Mouse (Mus musculus) liver, embryonic 14.5 days (tissue): ENCODE measurements at regions not wholly inside any gene's neighbourhood (a gene's known extent, or its start where the extent isn't known, plus 50 kb on each side); places are given as distances from the start of the nearest gene placed in this dataset.
A peak's percentile ranks its signal among the peaks of the same experiment; 100 is the strongest.
"Not testable (repeated sequence)": the region's sequence is repeated elsewhere in the genome, so short reads cannot be mapped to it uniquely, and the experiment has no call there.

Experiments used
- ATAC-seq: fragments of 200-750 bp; cut with Nextera tagmentation; 2 replicates; pipeline ENCODE4 v1.8.0; 2017; ENCODE audit warnings: moderate number of reproducible peaks, mild to moderate bottlenecking, moderate library complexity; ENCODE audit not compliant: insufficient read depth
- DNase-seq, 3 experiments: peaks; one replicate each; pipeline ENCODE4 v3.0.0-alpha.2; 2012 to 2013; ENCODE audit warnings: low read depth in 3 of 3, low spot score in 3 of 3
- H3K27ac ChIP-seq: fragments of 300-500 bp; sonication (generic); 2 replicates; pipeline ENCODE4 v1.5.1; 2014; ENCODE audit warnings: moderate library complexity, mild to moderate bottlenecking, control low read depth, inconsistent platforms
- H3K27me3 ChIP-seq: fragments of 300-500 bp; sonication (generic); 2 replicates; pipeline ENCODE4 v1.6.1; 2014; ENCODE audit warnings: mild to moderate bottlenecking, low read length, moderate library complexity; ENCODE audit not compliant: control insufficient read depth, insufficient read depth
- H3K36me3 ChIP-seq: fragments of 300-500 bp; sonication (generic); replicated peaks from 2 replicates; pipeline ENCODE4 v1.6.1; 2014; ENCODE audit warnings: low read depth; ENCODE audit not compliant: control insufficient read depth, insufficient read depth
- H3K4me1 ChIP-seq, 2 experiments: fragments of 200-500 bp in 1 of 2; fragments of 300-500 bp in 1 of 2; sonication (generic) in 1 of 2; replicated peaks; 2 replicates each; pipeline ENCODE4 v1.6.1; 2012 to 2014; ENCODE audit warnings: antibody characterized with exemption in 1 of 2, inconsistent platforms in 1 of 2, low read length in 1 of 2; ENCODE audit not compliant: control insufficient read depth in 2 of 2, insufficient read depth in 2 of 2
- H3K4me2 ChIP-seq: fragments of 300-500 bp; sonication (generic); 2 replicates; pipeline ENCODE4 v1.6.1; 2014; ENCODE audit warnings: low read depth, mild to moderate bottlenecking, control low read depth, moderate library complexity
- H3K4me3 ChIP-seq, 2 experiments: fragments of 200-500 bp in 1 of 2; fragments of 300-500 bp in 1 of 2; sonication (generic) in 1 of 2; 2 replicates each; pipeline ENCODE4 v1.5.1; 2012 to 2014; ENCODE audit warnings: low read depth in 2 of 2, low read length in 2 of 2, mild to moderate bottlenecking in 2 of 2, control low read depth in 1 of 2, inconsistent platforms in 1 of 2, moderate library complexity in 1 of 2; ENCODE audit not compliant: insufficient read depth in 1 of 2
- H3K9ac ChIP-seq: fragments of 300-500 bp; sonication (generic); replicated peaks from 2 replicates; pipeline ENCODE4 v1.6.1; 2014; ENCODE audit warnings: mild to moderate bottlenecking, control low read depth, moderate library complexity
- H3K9me3 ChIP-seq: fragments of 300-500 bp; sonication (generic); 2 replicates; pipeline ENCODE4 v1.6.1; 2016; ENCODE audit warnings: low read length, mixed read lengths; ENCODE audit not compliant: control insufficient read depth
- CTCF ChIP-seq: IDR thresholded peaks from 2 replicates; pipeline ENCODE4 v1.5.1; 2016; ENCODE audit warnings: antibody characterized with exemption, low read depth, control low read depth
- EP300 ChIP-seq: IDR thresholded peaks from 2 replicates; pipeline ENCODE4 v1.6.1; 2016; ENCODE audit warnings: antibody characterized with exemption, low read depth
- WGBS: fragments of 180-500 bp; shearing (Covaris S2); extraction: QIAGEN DNeasy Blood & Tissue Kit; methylation state at CpG from one replicate; pipeline ENCODE4 v1.1.7; 2014; ENCODE audit not compliant: insufficient replicate concordance; 5-methylcytosine and 5-hydroxymethylcytosine counted together

- DNase-seq, result no peak
Observed at GRCm38 (mm10) chr4:55631157-55631556, 98.9 kb upstream of the Klf4 start.

GRCm38 (mm10) chr4:55630215-55630614 is 97.9 kb upstream of the Klf4 start:
- not testable (repeated sequence) for H3K27ac ChIP-seq, H3K4me1 ChIP-seq, H3K9me3 ChIP-seq, H3K9ac ChIP-seq, H3K4me3 ChIP-seq, H3K36me3 ChIP-seq, ATAC-seq, H3K4me2 ChIP-seq, H3K27me3 ChIP-seq, DNase-seq
- WGBS, result 56% methylated on average over 4 of the region's 4 CpGs

More at GRCm38 (mm10) chr4:55631157-55631556, 98.9 kb upstream of the Klf4 start:
- WGBS, result 79% methylated on average over 1 of the region's 1 CpGs
- no peaks in the 10 kb centered on the region for H3K27me3 ChIP-seq
- no peak for ATAC-seq
- no peaks in the 10 kb centered on the region for H3K36me3 ChIP-seq
- no peak overlapping the region for H3K4me3 ChIP-seq
- H3K9ac ChIP-seq, result no peak overlapping the region
- no peak overlapping the region for H3K4me2 ChIP-seq
- no peak for TF ChIP-seq EP300
- TF ChIP-seq CTCF, result no peak
- H3K9me3 ChIP-seq, result no peaks in the 10 kb centered on the region
- H3K4me1 ChIP-seq, result no peaks in the 10 kb centered on the region
- no peak overlapping the region for H3K27ac ChIP-seq

- H3K36me3 ChIP-seq, result no peaks in the 10 kb centered on the region
- H3K4me1 ChIP-seq, result 0 out of 4 replicates have a peak, but pooled peaks cover 0 to 3% of the 10 kb centered on the region in 2 experiments
- H3K4me3 ChIP-seq, result no peak overlapping the region
- no peak for ATAC-seq
- H3K9me3 ChIP-seq, result no peaks in the 10 kb centered on the region
- 75% methylated on average over 9 of the region's 9 CpGs for WGBS
- H3K27ac ChIP-seq, result no peak overlapping the region
- no peak for TF ChIP-seq CTCF
- TF ChIP-seq EP300, result no peak
- no peaks in the 10 kb centered on the region for H3K27me3 ChIP-seq
- H3K4me2 ChIP-seq, result no peak overlapping the region
- DNase-seq, result no peak
- no peak overlapping the region for H3K9ac ChIP-seq
Observed at GRCm38 (mm10) chr4:55624779-55625178, 92.5 kb upstream of the Klf4 start.

GRCm38 (mm10) chr4:55623151-55623760 is 91.0 kb upstream of the Klf4 start:
- H3K4me1 ChIP-seq, result 0 out of 4 replicates have a peak, but pooled peaks cover 0 to 3% of the 10 kb centered on the region in 2 experiments
- H3K9me3 ChIP-seq, result no peaks in the 10 kb centered on the region
- 30% methylated on average over 4 of the region's 4 CpGs for WGBS
- DNase-seq (peak; percentile 15 to 37 (median 17)), ATAC-seq (no peak)
- H3K9ac ChIP-seq, result no peak overlapping the region
- no peak overlapping the region for H3K27ac ChIP-seq
- H3K4me2 ChIP-seq, result no peak overlapping the region
- TF ChIP-seq EP300 (no peak), CTCF (no peak)
- no peak overlapping the region for H3K4me3 ChIP-seq
- no peaks in the 10 kb centered on the region for H3K36me3 ChIP-seq
- H3K27me3 ChIP-seq, result no peaks in the 10 kb centered on the region

GRCm38 (mm10) chr4:55622651-55623050 is 90.4 kb upstream of the Klf4 start:
- H3K4me1 ChIP-seq, result 0 out of 4 replicates have a peak, but pooled peaks cover 0 to 3% of the 10 kb centered on the region in 2 experiments
- no peak overlapping the region for H3K9ac ChIP-seq
- H3K4me2 ChIP-seq, result no peak overlapping the region
- no peak for ATAC-seq
- TF ChIP-seq EP300, result no peak
- TF ChIP-seq CTCF, result no peak
- H3K36me3 ChIP-seq, result no peaks in the 10 kb centered on the region
- DNase-seq, result no peak
- H3K27me3 ChIP-seq, result no peaks in the 10 kb centered on the region
- no peak overlapping the region for H3K27ac ChIP-seq
- H3K4me3 ChIP-seq, result no peak overlapping the region
- H3K9me3 ChIP-seq, result no peaks in the 10 kb centered on the region
- WGBS, result 50% methylated on average over 4 of the region's 4 CpGs
